ENCODE assay signal across 10 mouse cellular contexts in the genomic region with DNA sequence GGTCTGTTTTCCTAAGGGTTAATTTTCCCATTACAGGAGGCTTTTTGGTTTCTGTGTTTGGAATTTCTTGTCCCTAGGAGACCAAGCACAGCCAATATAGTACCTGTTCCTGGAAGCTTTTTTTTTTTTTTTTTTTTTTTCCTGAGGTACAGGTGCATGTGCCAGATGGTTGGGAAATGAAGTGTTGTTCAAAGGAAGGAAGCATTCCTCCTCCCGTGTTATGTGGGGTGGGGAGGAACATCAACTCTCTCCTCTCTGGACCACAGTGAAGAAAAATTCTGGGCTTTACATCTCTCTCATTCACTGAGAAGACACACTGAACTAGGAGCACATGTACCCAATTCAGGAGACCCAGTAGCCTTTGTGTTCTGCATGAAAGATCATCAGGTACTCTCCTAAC. TPM values are rescaled to one million over a fixed set of nuclear protein-coding genes. Genes with fewer than 3 reads are reported as not detected.
A peak's percentile ranks its signal among the peaks of the same experiment; 100 is the strongest.
DNase-seq lines count a peak whose midpoint lies in the region; ATAC-seq and TF ChIP-seq lines count a peak whose summit lies in the region.
"Had no signal": no experiment of that assay in that cellular context is flagged by ENCODE, and none has a peak within 500 bp of the region (broad histone marks: within the 10 kb centered on the region; RNA-seq: fewer than 3 reads in every experiment).

No protein-coding gene starts in this region.

- no peak for ATAC-seq in kidney, embryonic 16.5 days (ENCODE audit: low FRiP score, low TSS enrichment)
- no peak for ATAC-seq in embryonic facial prominence, embryonic 15.5 days (ENCODE audit: insufficient number of reproducible peaks, low FRiP score, low TSS enrichment, low read depth)
- ATAC-seq in intestine, postnatal 0 days = no peak
- ATAC-seq in megakaryocyte progenitor cell, adult 5-6 weeks (replicated peaks; ENCODE audit: poor library complexity) = no peak

- H3K36me3 ChIP-seq in kidney, embryonic 16.5 days (ENCODE audit: insufficient read depth, low read length) = peaks cover 31% of the 10 kb centered on the region
- H3K36me3 ChIP-seq in embryonic facial prominence, embryonic 15.5 days = peaks cover 41% of the 10 kb centered on the region
- H3K36me3 ChIP-seq in intestine, postnatal 0 days (ENCODE audit: control insufficient read depth, insufficient read depth) = peaks cover 20% of the 10 kb centered on the region
- peaks cover 25% of the 10 kb centered on the region for H3K36me3 ChIP-seq in myocyte (ENCODE audit: control insufficient read depth, insufficient read depth)

- peak overlapping the region; percentile 99 for H3K4me3 ChIP-seq in kidney, embryonic 16.5 days (ENCODE audit: low read length)
- H3K4me3 ChIP-seq in embryonic facial prominence, embryonic 15.5 days (replicated peaks) = peak overlapping the region; percentile 96; the same call in 1 of the 2 replicates
- 0 out of 2 replicates have a peak overlapping the region, but pooled peaks have one; percentile 98 for H3K4me3 ChIP-seq in intestine, postnatal 0 days (ENCODE audit: low read depth, low read length)
- peak overlapping the region; percentile 96 for H3K4me3 ChIP-seq in myocyte

- WGBS in kidney, embryonic 16.5 days = 28% methylated on average over 1 of the region's 1 CpGs
- 53% methylated on average over 1 of the region's 1 CpGs for WGBS in embryonic facial prominence, embryonic 15.5 days
- 43% methylated on average over 1 of the region's 1 CpGs for WGBS in intestine, postnatal 0 days

- H3K27ac ChIP-seq in kidney, embryonic 16.5 days (ENCODE audit: low read length) = no peak overlapping the region
- no peak overlapping the region for H3K27ac ChIP-seq in embryonic facial prominence, embryonic 15.5 days (replicated peaks)
- H3K27ac ChIP-seq in intestine, postnatal 0 days (ENCODE audit: low read depth, low read length) = no peak overlapping the region; the same call in 1 of the 2 replicates

- no peak overlapping the region for H3ac ChIP-seq in myocyte (ENCODE audit: control insufficient read depth, insufficient read length)

- no peak for TF ChIP-seq CTCF in intestine, postnatal 0 days (IDR thresholded peaks at IDR 0.05; ENCODE audit: low read depth)

- H3K4me1 ChIP-seq in kidney, embryonic 16.5 days (ENCODE audit: insufficient read depth, low read length) = peaks cover 32% of the 10 kb centered on the region
- peaks cover 40% of the 10 kb centered on the region for H3K4me1 ChIP-seq in embryonic facial prominence, embryonic 15.5 days
- peaks cover 4% of the 10 kb centered on the region; the same call in 1 of the 2 replicates for H3K4me1 ChIP-seq in intestine, postnatal 0 days (replicated peaks; ENCODE audit: control insufficient read depth, insufficient read depth, low read length)

- H3K79me2 ChIP-seq in myocyte (ENCODE audit: control insufficient read depth, insufficient read depth) = peaks cover 39% of the 10 kb centered on the region

- DNase-seq in kidney, postnatal 36 days = no peak
- no peak for DNase-seq in embryo, embryonic 10.5 days (ENCODE audit: low spot score)
- no peak for DNase-seq in left cerebral cortex, adult 9 months (ENCODE audit: low spot score in 2 of 2)

- TF ChIP-seq POLR2A in myocyte (IDR thresholded peaks at IDR 0.05; ENCODE audit: insufficient read length, low read depth) = no peak

- no peaks in the 10 kb centered on the region for H3K27me3 ChIP-seq in kidney, embryonic 16.5 days (ENCODE audit: insufficient read depth, low read length)
- no peaks in the 10 kb centered on the region for H3K27me3 ChIP-seq in embryonic facial prominence, embryonic 15.5 days
- no peaks in the 10 kb centered on the region for H3K27me3 ChIP-seq in intestine, postnatal 0 days (replicated peaks; ENCODE audit: control insufficient read depth, insufficient read depth, low read length)
- no peaks in the 10 kb centered on the region for H3K27me3 ChIP-seq in myocyte (ENCODE audit: control insufficient read depth, insufficient read depth, insufficient read length)

- peak overlapping the region; percentile 39; the same call in 1 of the 2 replicates for H3K9ac ChIP-seq in kidney, embryonic 16.5 days (replicated peaks; ENCODE audit: low read length)
- H3K9ac ChIP-seq in embryonic facial prominence, embryonic 15.5 days = no peak overlapping the region
- H3K9ac ChIP-seq in intestine, postnatal 0 days (ENCODE audit: low read depth, low read length) = no peak overlapping the region

- H3K4me2 ChIP-seq in kidney, embryonic 16.5 days (replicated peaks; ENCODE audit: low read depth, low read length) = peak overlapping the region; percentile 94
- peak overlapping the region; percentile 93; the same call in 1 of the 2 replicates for H3K4me2 ChIP-seq in embryonic facial prominence, embryonic 15.5 days (replicated peaks)
- peak overlapping the region; percentile 88 for H3K4me2 ChIP-seq in intestine, postnatal 0 days (replicated peaks; ENCODE audit: low read depth)
- H3K4me2 ChIP-seq in myocyte (ENCODE audit: low read depth) = peak overlapping the region; percentile 96

- no peaks in the 10 kb centered on the region for H3K9me3 ChIP-seq in kidney, embryonic 16.5 days (ENCODE audit: low read length)
- H3K9me3 ChIP-seq in embryonic facial prominence, embryonic 15.5 days (replicated peaks) = no peaks in the 10 kb centered on the region
- H3K9me3 ChIP-seq in intestine, postnatal 0 days (ENCODE audit: control insufficient read depth) = no peaks in the 10 kb centered on the region

TF ChIP-seq in myocyte, 11 proteins besides CTCF, POLR2A, EP300 and RAD21:
- TF ChIP-seq E2F4 (IDR thresholded peaks at IDR 0.05; ENCODE audit: insufficient read depth) (no peak), MAX (IDR thresholded peaks at IDR 0.05; ENCODE audit: low read depth) (no peak), SRF (IDR thresholded peaks at IDR 0.05; ENCODE audit: control insufficient read depth, insufficient read length, low read depth) (no peak), TCF3 (IDR thresholded peaks at IDR 0.05; ENCODE audit: insufficient read length, low read depth) (no peak), MYOG (IDR thresholded peaks at IDR 0.05; ENCODE audit: control insufficient read depth in 1 of 3, insufficient read depth in 1 of 3, insufficient read length in 2 of 3, low read depth in 2 of 3) (no peak), TCF12 (IDR thresholded peaks at IDR 0.05; ENCODE audit: insufficient read depth, poor library complexity, severe bottlenecking) (no peak), USF1 (IDR thresholded peaks at IDR 0.05; ENCODE audit: low read depth) (no peak)
TF ChIP-seq in myocyte: peak in this region for 0.

RNA-seq across cellular contexts. Expression of a gene that starts 1.6 kb away (rescaled TPM):
- polyA plus RNA-seq in kidney, embryonic 16.5 days (2015; fragmentation: Nextera tagmentation; extraction: Ambion mirVana) = 52.5 and 52.6 TPM in 2 replicates
- 44.0 and 45.0 TPM in 2 replicates for polyA plus RNA-seq in embryonic facial prominence, embryonic 15.5 days (2015; fragmentation: Nextera tagmentation; extraction: Ambion mirVana)
- polyA plus RNA-seq in intestine, postnatal 0 days (2015; fragmentation: Nextera tagmentation; extraction: Ambion mirVana) = 29.1 and 33.1 TPM in 2 replicates
- 35.2 TPM for polyA plus RNA-seq in myocyte (2012; fragmentation: generic; extraction: Trizol)
- 15.7 and 20.9 TPM in 2 replicates for total RNA-seq in megakaryocyte progenitor cell, adult 5-6 weeks (2015)
- total RNA-seq in megakaryocyte progenitor cell, adult 5-6 weeks (2017) = 20.1 and 21.0 TPM in 2 replicates

RNA-seq across cellular contexts. Expression of a gene that starts 1.8 kb away (rescaled TPM):
- polyA plus RNA-seq in kidney, embryonic 16.5 days (2015; fragmentation: Nextera tagmentation; extraction: Ambion mirVana) = 81.7 and 94.8 TPM in 2 replicates
- 66.2 and 75.7 TPM in 2 replicates for polyA plus RNA-seq in embryonic facial prominence, embryonic 15.5 days (2015; fragmentation: Nextera tagmentation; extraction: Ambion mirVana)
- polyA plus RNA-seq in intestine, postnatal 0 days (2015; fragmentation: Nextera tagmentation; extraction: Ambion mirVana) = 79.2 and 82.5 TPM in 2 replicates
- polyA plus RNA-seq in myocyte (2012; fragmentation: generic; extraction: Trizol) = 115 TPM
- 79.4 and 105 TPM in 2 replicates for total RNA-seq in megakaryocyte progenitor cell, adult 5-6 weeks (2015)
- 68.8 and 72.2 TPM in 2 replicates for total RNA-seq in megakaryocyte progenitor cell, adult 5-6 weeks (2017)

RNA-seq across cellular contexts. Expression of a gene that starts 12.0 kb away (rescaled TPM):
- polyA plus RNA-seq in kidney, embryonic 16.5 days (2015; fragmentation: Nextera tagmentation; extraction: Ambion mirVana) = 69.0 and 75.1 TPM in 2 replicates
- 0.13 TPM in 1 of 2 replicates, not detected in the other for polyA plus RNA-seq in embryonic facial prominence, embryonic 15.5 days (2015; fragmentation: Nextera tagmentation; extraction: Ambion mirVana)
- 109 and 114 TPM in 2 replicates for polyA plus RNA-seq in intestine, postnatal 0 days (2015; fragmentation: Nextera tagmentation; extraction: Ambion mirVana)
- not detected for polyA plus RNA-seq in myocyte (2012; fragmentation: generic; extraction: Trizol)
- not detected in 2 replicates for total RNA-seq in megakaryocyte progenitor cell, adult 5-6 weeks (2015)
- not detected in 2 replicates for total RNA-seq in megakaryocyte progenitor cell, adult 5-6 weeks (2017)
- total RNA-seq: MEL had no signal
- polyA plus RNA-seq: urinary bladder, adult 2 months had no signal

RNA-seq across cellular contexts. Expression of a gene that starts 36.2 kb away (rescaled TPM):
- polyA plus RNA-seq in kidney, embryonic 16.5 days (2015; fragmentation: Nextera tagmentation; extraction: Ambion mirVana) = 11.9 and 12.8 TPM in 2 replicates
- 11.0 and 12.1 TPM in 2 replicates for polyA plus RNA-seq in embryonic facial prominence, embryonic 15.5 days (2015; fragmentation: Nextera tagmentation; extraction: Ambion mirVana)
- polyA plus RNA-seq in intestine, postnatal 0 days (2015; fragmentation: Nextera tagmentation; extraction: Ambion mirVana) = 4.0 and 4.9 TPM in 2 replicates
- polyA plus RNA-seq in myocyte (2012; fragmentation: generic; extraction: Trizol) = 30.8 TPM
- 48.6 and 48.9 TPM in 2 replicates for total RNA-seq in megakaryocyte progenitor cell, adult 5-6 weeks (2015)
- 9.0 and 11.6 TPM in 2 replicates for total RNA-seq in megakaryocyte progenitor cell, adult 5-6 weeks (2017)

RNA-seq across cellular contexts. Expression of a gene that starts 44.3 kb away (rescaled TPM):
- polyA plus RNA-seq in kidney, embryonic 16.5 days (2015; fragmentation: Nextera tagmentation; extraction: Ambion mirVana) = 4.1 and 10.9 TPM in 2 replicates
- 19.4 and 20.4 TPM in 2 replicates for polyA plus RNA-seq in embryonic facial prominence, embryonic 15.5 days (2015; fragmentation: Nextera tagmentation; extraction: Ambion mirVana)
- polyA plus RNA-seq in intestine, postnatal 0 days (2015; fragmentation: Nextera tagmentation; extraction: Ambion mirVana) = 21.1 and 22.3 TPM in 2 replicates
- polyA plus RNA-seq in myocyte (2012; fragmentation: generic; extraction: Trizol) = 61.2 TPM
- 13.8 and 17.6 TPM in 2 replicates for total RNA-seq in megakaryocyte progenitor cell, adult 5-6 weeks (2015)
- total RNA-seq in megakaryocyte progenitor cell, adult 5-6 weeks (2017) = 8.8 and 9.4 TPM in 2 replicates

Comparison
In these comparisons a context has a peak if more than half of its experiments do, and no peak if none do; other contexts are left out.
1. RNA of a gene that starts 12.0 kb away (polyA plus RNA-seq): 109 to 114 TPM in intestine, postnatal 0 days and 69.0 to 75.1 TPM in kidney, embryonic 16.5 days; 0.13 TPM in embryonic facial prominence, embryonic 15.5 days and not detected in myocyte (single experiment); every median in the first group is over 10 times any median in the second.
2. Peak in every context shown above with its lines, with median percentiles within 50 percentile points of each other: H3K4me2 ChIP-seq and H3K4me3 ChIP-seq.